ENCODE assay signal across 7 mouse cellular contexts in the genomic region with DNA sequence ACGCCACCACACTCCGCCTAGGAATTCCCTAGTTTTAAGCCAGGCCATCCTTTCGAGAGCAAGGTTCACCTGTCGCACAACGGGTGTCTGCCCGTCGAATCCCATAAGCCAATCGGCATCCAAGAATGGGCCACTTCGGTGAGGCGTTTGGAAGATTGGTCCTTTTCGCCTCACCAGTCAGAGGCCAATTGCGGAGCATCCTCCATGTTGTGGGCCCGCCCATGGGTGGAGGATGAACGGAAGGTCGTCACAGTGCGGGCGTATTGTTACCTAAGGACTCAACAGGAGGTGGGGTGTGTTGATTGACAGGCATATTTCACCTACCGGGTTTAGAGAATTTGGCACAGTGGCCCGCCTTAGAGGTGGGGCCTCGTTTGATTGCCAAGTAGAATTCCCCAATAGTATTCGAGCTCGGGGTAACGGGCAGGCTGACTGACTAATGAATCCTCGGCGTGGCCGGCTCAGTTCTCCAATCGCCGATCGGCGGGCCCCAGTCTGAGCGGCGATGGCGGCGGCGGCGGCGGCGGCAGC. TPM values are rescaled to one million over a fixed set of nuclear protein-coding genes. Genes with fewer than 3 reads are reported as not detected.
DNase-seq lines count a peak whose midpoint lies in the region; ATAC-seq and TF ChIP-seq lines count a peak whose summit lies in the region.

No protein-coding gene starts in this region.

- TF ChIP-seq POLR2A in small intestine, adult 2 months (IDR thresholded peaks at IDR 0.05; ENCODE audit: low read depth, low read length), result peak; percentile 61; the same call in 1 of the 2 replicates

- H3K9ac ChIP-seq in intestine, postnatal 0 days (ENCODE audit: low read depth, low read length), result peak overlapping the region; percentile 100
- H3K9ac ChIP-seq in midbrain, embryonic 12.5 days (replicated peaks), result peak overlapping the region; percentile 100

- peak overlapping the region; percentile 97 for H3K4me3 ChIP-seq in embryonic facial prominence, embryonic 10.5 days
- peak overlapping the region; percentile 96 for H3K4me3 ChIP-seq in intestine, postnatal 0 days (ENCODE audit: low read depth, low read length)
- H3K4me3 ChIP-seq in midbrain, embryonic 12.5 days, result peak overlapping the region; percentile 98
- H3K4me3 ChIP-seq in small intestine, adult 2 months (ENCODE audit: low read depth, low read length), result peak overlapping the region; percentile 91

- H3K27ac ChIP-seq in embryonic facial prominence, embryonic 10.5 days (replicated peaks), result peak overlapping the region; percentile 100
- H3K27ac ChIP-seq in intestine, postnatal 0 days (ENCODE audit: low read depth, low read length), result peak overlapping the region; percentile 98
- peak overlapping the region; percentile 93 for H3K27ac ChIP-seq in midbrain, embryonic 12.5 days (replicated peaks)
- H3K27ac ChIP-seq in small intestine, adult 2 months (ENCODE audit: insufficient read depth, low read depth, low read length), result peak overlapping the region; percentile 35; the same call in 1 of the 2 replicates

- no peaks in the 10 kb centered on the region for H3K27me3 ChIP-seq in embryonic facial prominence, embryonic 10.5 days (replicated peaks; ENCODE audit: low read depth, poor library complexity, severe bottlenecking)
- H3K27me3 ChIP-seq in intestine, postnatal 0 days (replicated peaks; ENCODE audit: control insufficient read depth, insufficient read depth, low read length), result no peaks in the 10 kb centered on the region
- no peaks in the 10 kb centered on the region for H3K27me3 ChIP-seq in midbrain, embryonic 12.5 days
- H3K27me3 ChIP-seq in small intestine, adult 2 months (ENCODE audit: control insufficient read depth, insufficient read depth, low read length), result no peaks in the 10 kb centered on the region

- ATAC-seq in intestine, postnatal 0 days, result peak; percentile 97
- ATAC-seq in midbrain, embryonic 12.5 days (ENCODE audit: low FRiP score, low read depth), result peak; percentile 99

- peaks cover 26% of the 10 kb centered on the region for H3K4me1 ChIP-seq in embryonic facial prominence, embryonic 10.5 days
- H3K4me1 ChIP-seq in intestine, postnatal 0 days (replicated peaks; ENCODE audit: control insufficient read depth, insufficient read depth, low read length), result 0 out of 2 replicates have a peak, but pooled peaks cover 3% of the 10 kb centered on the region
- H3K4me1 ChIP-seq in midbrain, embryonic 12.5 days, result peaks cover 22% of the 10 kb centered on the region
- peaks cover 2% of the 10 kb centered on the region; the same call in 1 of the 2 replicates for H3K4me1 ChIP-seq in small intestine, adult 2 months (ENCODE audit: control insufficient read depth, insufficient read depth, insufficient read length, low read length)

- TF ChIP-seq CTCF in intestine, postnatal 0 days (IDR thresholded peaks at IDR 0.05; ENCODE audit: low read depth), result no peak
- TF ChIP-seq CTCF in small intestine, adult 2 months (IDR thresholded peaks at IDR 0.05; ENCODE audit: extremely low read depth, insufficient read length, insufficient replicate concordance, low read depth, low read length), result no peak

- peak; percentile 96 for DNase-seq in adrenal gland, postnatal 10 days
- DNase-seq in embryonic facial prominence, embryonic 10.5 days (ENCODE audit: low spot score), result peak; percentile 96
- DNase-seq in gonadal fat pad, adult 2 months (ENCODE audit: low read depth), result peak; percentile 98
- peak; percentile 97 for DNase-seq in left cerebral cortex, postnatal 4 days

- no peaks in the 10 kb centered on the region for H3K9me3 ChIP-seq in embryonic facial prominence, embryonic 10.5 days
- H3K9me3 ChIP-seq in intestine, postnatal 0 days (ENCODE audit: control insufficient read depth), result no peaks in the 10 kb centered on the region
- no peaks in the 10 kb centered on the region for H3K9me3 ChIP-seq in midbrain, embryonic 12.5 days

- intact Hi-C loops in left cerebral cortex, postnatal 4 days (cut with DNase I), result no loop called here

- peak overlapping the region; percentile 82 for H3K4me2 ChIP-seq in intestine, postnatal 0 days (replicated peaks; ENCODE audit: low read depth)
- H3K4me2 ChIP-seq in midbrain, embryonic 12.5 days (replicated peaks), result peak overlapping the region; percentile 51

- peaks cover 35% of the 10 kb centered on the region for H3K36me3 ChIP-seq in embryonic facial prominence, embryonic 10.5 days (replicated peaks)
- H3K36me3 ChIP-seq in intestine, postnatal 0 days (ENCODE audit: control insufficient read depth, insufficient read depth), result peaks cover 38% of the 10 kb centered on the region
- peaks cover 30% of the 10 kb centered on the region for H3K36me3 ChIP-seq in midbrain, embryonic 12.5 days
- H3K36me3 ChIP-seq in small intestine, adult 2 months (ENCODE audit: control insufficient read depth, insufficient read depth, low read length), result peaks cover 22% of the 10 kb centered on the region

- under 1% methylated on average over 38 of the region's 38 CpGs for WGBS in embryonic facial prominence, embryonic 10.5 days
- under 1% methylated on average over 32 of the region's 38 CpGs for WGBS in intestine, postnatal 0 days
- under 1% methylated on average over 38 of the region's 38 CpGs for WGBS in midbrain, embryonic 12.5 days
- WGBS in small intestine, adult 2 months, result under 1% methylated on average over 38 of the region's 38 CpGs

RNA-seq across cellular contexts. Expression of a gene that starts 1.4 kb away (rescaled TPM):
- 100 to 1,000 TPM; 159 to 198 TPM for total RNA-seq in adrenal gland, postnatal 10 days (2021)
- 173 TPM in 2 replicates for polyA plus RNA-seq in embryonic facial prominence, embryonic 10.5 days (2016; fragmentation: Nextera tagmentation; extraction: Ambion mirVana)
- polyA plus RNA-seq in gonadal fat pad, adult 2 months (2012; rRNA removed), result 185 and 205 TPM in 2 replicates
- 60.9 and 64.1 TPM in 2 replicates for polyA plus RNA-seq in intestine, postnatal 0 days (2015; fragmentation: Nextera tagmentation; extraction: Ambion mirVana)
- 100 to 1,000 TPM; 325 to 354 TPM for total RNA-seq in left cerebral cortex, postnatal 4 days (2021)
- polyA plus RNA-seq in midbrain, embryonic 12.5 days (2016; fragmentation: Nextera tagmentation; extraction: Ambion mirVana), result 199 and 238 TPM in 2 replicates
- 19.7 and 36.0 TPM in 2 replicates for polyA plus RNA-seq in small intestine, adult 2 months (2012; rRNA removed)

RNA-seq across cellular contexts. Expression of a gene that starts 10.5 kb away (rescaled TPM):
- total RNA-seq in adrenal gland, postnatal 10 days (2021), result 1 to 10 TPM; 1.2 to 7.1 TPM
- 0.14 and 0.25 TPM in 2 replicates for polyA plus RNA-seq in embryonic facial prominence, embryonic 10.5 days (2016; fragmentation: Nextera tagmentation; extraction: Ambion mirVana)
- 1.4 and 4.1 TPM in 2 replicates for polyA plus RNA-seq in gonadal fat pad, adult 2 months (2012; rRNA removed)
- 1.8 and 1.9 TPM in 2 replicates for polyA plus RNA-seq in intestine, postnatal 0 days (2015; fragmentation: Nextera tagmentation; extraction: Ambion mirVana)
- not detected for total RNA-seq in left cerebral cortex, postnatal 4 days (2021)
- 0.22 TPM in 1 of 2 replicates, not detected in the other for polyA plus RNA-seq in midbrain, embryonic 12.5 days (2016; fragmentation: Nextera tagmentation; extraction: Ambion mirVana)
- 5.8 and 12.4 TPM in 2 replicates for polyA plus RNA-seq in small intestine, adult 2 months (2012; rRNA removed)

RNA-seq across cellular contexts. Expression of a gene that starts 10.5 kb away (rescaled TPM):
- total RNA-seq in adrenal gland, postnatal 10 days (2021), result 10 to 100 TPM; 39.3 to 44.2 TPM
- polyA plus RNA-seq in embryonic facial prominence, embryonic 10.5 days (2016; fragmentation: Nextera tagmentation; extraction: Ambion mirVana), result 2.3 and 2.5 TPM in 2 replicates
- polyA plus RNA-seq in gonadal fat pad, adult 2 months (2012; rRNA removed), result 76.2 and 83.0 TPM in 2 replicates
- 8.0 and 9.3 TPM in 2 replicates for polyA plus RNA-seq in intestine, postnatal 0 days (2015; fragmentation: Nextera tagmentation; extraction: Ambion mirVana)
- 10 to 100 TPM; 49.9 to 54.6 TPM for total RNA-seq in left cerebral cortex, postnatal 4 days (2021)
- 2.7 and 3.7 TPM in 2 replicates for polyA plus RNA-seq in midbrain, embryonic 12.5 days (2016; fragmentation: Nextera tagmentation; extraction: Ambion mirVana)
- polyA plus RNA-seq in small intestine, adult 2 months (2012; rRNA removed), result 22.5 and 29.8 TPM in 2 replicates

RNA-seq across cellular contexts. Expression of a gene that starts 16.4 kb away (rescaled TPM):
- total RNA-seq in adrenal gland, postnatal 10 days (2021), result 10 to 100 TPM; 11.2 to 16.6 TPM
- polyA plus RNA-seq in embryonic facial prominence, embryonic 10.5 days (2016; fragmentation: Nextera tagmentation; extraction: Ambion mirVana), result 0.56 and 0.60 TPM in 2 replicates
- 26.7 and 30.8 TPM in 2 replicates for polyA plus RNA-seq in gonadal fat pad, adult 2 months (2012; rRNA removed)
- 3.8 and 4.1 TPM in 2 replicates for polyA plus RNA-seq in intestine, postnatal 0 days (2015; fragmentation: Nextera tagmentation; extraction: Ambion mirVana)
- total RNA-seq in left cerebral cortex, postnatal 4 days (2021), result 10 to 100 TPM; 50.0 to 54.6 TPM
- polyA plus RNA-seq in midbrain, embryonic 12.5 days (2016; fragmentation: Nextera tagmentation; extraction: Ambion mirVana), result 0.80 and 1.6 TPM in 2 replicates
- polyA plus RNA-seq in small intestine, adult 2 months (2012; rRNA removed), result 8.9 and 17.4 TPM in 2 replicates

RNA-seq across cellular contexts. Expression of a gene that starts 19.2 kb away (rescaled TPM):
- 10 to 100 TPM; 29.8 to 37.2 TPM for total RNA-seq in adrenal gland, postnatal 10 days (2021)
- polyA plus RNA-seq in embryonic facial prominence, embryonic 10.5 days (2016; fragmentation: Nextera tagmentation; extraction: Ambion mirVana), result 41.4 and 45.7 TPM in 2 replicates
- polyA plus RNA-seq in gonadal fat pad, adult 2 months (2012; rRNA removed), result 63.8 and 66.2 TPM in 2 replicates
- polyA plus RNA-seq in intestine, postnatal 0 days (2015; fragmentation: Nextera tagmentation; extraction: Ambion mirVana), result 12.5 and 12.9 TPM in 2 replicates
- total RNA-seq in left cerebral cortex, postnatal 4 days (2021), result 100 to 1,000 TPM; 345 to 405 TPM
- 110 and 125 TPM in 2 replicates for polyA plus RNA-seq in midbrain, embryonic 12.5 days (2016; fragmentation: Nextera tagmentation; extraction: Ambion mirVana)
- 15.2 and 18.0 TPM in 2 replicates for polyA plus RNA-seq in small intestine, adult 2 months (2012; rRNA removed)

Comparison
In these comparisons a context has a peak if more than half of its experiments do, and no peak if none do; other contexts are left out.
1. Peak in every context shown above with its lines: DNase-seq, ATAC-seq, H3K4me3 ChIP-seq and H3K27ac ChIP-seq.
2. H3K27ac ChIP-seq: peak in every context shown above with its lines; median percentile 100 in embryonic facial prominence, embryonic 10.5 days; 98 in intestine, postnatal 0 days; 93 in midbrain, embryonic 12.5 days; 35 in small intestine, adult 2 months.